Mouse (Mus musculus) kidney, adult 9 months (tissue): Measurements from ENCODE around the gene Hoxc4.

Experiments
- DNase-seq: peaks from one replicate; pipeline ENCODE4 v3.0.0; 2022

Hoxc4 gene

DNA sequence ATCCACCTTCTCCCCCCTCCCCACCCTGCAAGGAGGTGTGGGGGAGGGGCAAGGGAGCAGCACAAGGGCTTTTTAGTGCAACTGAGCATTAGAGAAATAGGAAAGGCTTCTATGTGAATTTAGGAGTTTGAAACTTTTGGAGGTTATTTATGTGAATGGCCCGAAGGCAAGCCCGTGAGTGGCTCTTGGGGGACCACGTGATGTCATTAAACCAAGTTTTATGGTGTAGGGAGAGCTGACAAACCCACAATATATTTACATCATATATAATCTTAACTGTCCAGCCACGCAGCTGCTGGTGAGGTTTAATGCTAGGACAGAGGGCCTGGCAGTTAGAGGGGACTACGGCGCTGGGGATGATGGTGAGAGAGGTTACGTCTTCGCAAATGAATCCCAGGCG, at the start of gene Hoxc4:
TSS of gene Hoxc4 (plus strand) at position 299 of the 400 bp plus-strand sequence.
- DNase-seq = no peak

DNA sequence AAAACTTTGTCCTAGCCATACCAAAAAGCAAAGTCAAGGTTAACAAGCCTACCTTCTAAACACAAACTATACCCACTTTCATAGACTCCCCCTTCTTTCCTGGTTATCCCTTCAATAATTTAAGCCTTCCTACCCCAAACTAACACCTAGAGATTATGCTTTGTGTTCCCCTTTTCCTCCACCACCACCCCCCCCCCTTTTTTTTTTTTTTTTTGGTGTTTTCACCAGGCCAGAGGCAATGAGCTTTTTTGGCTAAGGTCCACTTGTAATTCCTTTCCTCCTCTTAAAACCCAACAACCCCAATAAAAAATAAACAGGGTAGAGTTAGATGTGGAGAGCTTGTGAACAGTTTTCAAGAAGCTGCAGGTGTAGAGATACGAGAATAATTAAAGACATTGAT, 49.4 kb upstream of the Hoxc4 start:
- no peak for DNase-seq

DNA sequence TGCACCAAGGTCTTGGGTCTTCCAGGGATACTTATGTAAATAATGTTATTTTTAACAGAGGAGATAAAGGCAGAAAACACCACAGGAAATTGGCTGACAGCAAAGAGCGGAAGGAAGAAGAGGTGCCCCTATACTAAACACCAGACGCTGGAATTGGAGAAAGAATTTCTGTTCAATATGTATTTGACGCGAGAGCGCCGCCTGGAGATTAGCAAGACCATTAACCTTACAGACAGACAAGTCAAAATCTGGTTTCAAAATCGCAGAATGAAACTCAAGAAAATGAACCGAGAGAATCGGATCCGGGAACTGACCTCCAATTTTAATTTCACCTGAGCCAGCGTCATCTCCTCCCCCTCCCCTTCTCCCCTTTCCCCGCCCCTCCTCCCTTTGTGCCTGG, 48.0 kb upstream of the Hoxc4 start:
- no peak for DNase-seq

DNA sequence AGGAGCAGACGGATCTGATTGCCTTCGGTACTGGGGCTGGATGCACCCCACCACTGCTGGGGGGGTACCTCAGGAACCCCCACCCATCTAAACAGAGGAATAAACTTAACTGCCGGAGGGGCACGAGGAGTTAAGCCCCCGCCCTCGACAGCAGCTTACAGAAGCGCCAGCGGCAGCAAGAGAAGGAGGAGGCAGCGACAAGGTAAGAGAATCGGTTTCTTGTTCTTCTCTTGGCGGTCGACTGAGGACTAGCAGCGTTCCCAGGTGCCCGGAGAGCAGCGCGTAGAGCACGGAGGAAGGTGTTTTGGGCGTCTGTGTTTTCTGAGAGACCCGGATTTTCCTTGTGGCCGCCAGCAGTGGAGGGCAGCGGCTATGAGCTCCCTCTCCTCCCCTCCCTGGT, 46.5 kb upstream of the Hoxc4 start:
- DNase-seq = no peak

DNA sequence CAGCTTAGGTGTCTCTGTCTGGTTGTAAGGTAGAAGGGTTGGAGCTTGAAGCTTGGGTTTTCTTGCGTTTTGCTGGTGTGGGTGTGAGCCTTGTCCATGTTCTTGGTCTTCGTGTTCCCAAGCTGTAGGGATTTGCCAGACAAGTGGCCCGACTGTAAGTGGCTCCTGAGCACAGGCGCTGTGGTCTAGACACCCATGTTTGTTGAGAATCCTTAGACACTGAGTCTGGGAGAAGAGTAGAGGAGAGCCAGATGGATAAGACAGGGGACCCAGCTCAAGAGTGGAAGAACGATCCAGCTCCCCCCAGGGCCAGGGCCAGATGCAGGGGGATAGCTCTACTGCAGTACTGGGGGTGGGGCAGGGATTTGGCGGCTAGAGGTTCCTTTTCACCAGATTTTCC, 46.0 kb upstream of the Hoxc4 start:
- no peak for DNase-seq

DNA sequence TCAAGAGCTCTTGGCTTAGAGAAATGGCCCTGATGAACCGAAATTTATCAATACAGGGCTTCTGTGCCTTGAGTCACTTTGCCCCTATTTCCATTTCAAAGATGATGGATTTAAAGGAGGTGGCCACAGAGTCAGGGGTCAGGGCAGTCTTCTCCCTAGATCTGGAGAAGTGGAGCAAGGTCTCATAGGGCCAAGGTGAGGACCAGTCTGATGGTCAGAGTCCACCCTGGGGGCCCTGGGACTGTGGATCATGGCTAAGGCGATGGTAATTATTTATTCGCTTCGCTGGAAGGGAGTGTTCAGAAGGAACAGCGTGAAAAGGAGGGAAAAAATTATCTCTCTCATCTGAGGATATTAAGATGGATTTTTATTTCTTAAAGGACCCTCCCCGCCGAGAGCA, 43.7 kb upstream of the Hoxc4 start:
- DNase-seq = no peak

DNA sequence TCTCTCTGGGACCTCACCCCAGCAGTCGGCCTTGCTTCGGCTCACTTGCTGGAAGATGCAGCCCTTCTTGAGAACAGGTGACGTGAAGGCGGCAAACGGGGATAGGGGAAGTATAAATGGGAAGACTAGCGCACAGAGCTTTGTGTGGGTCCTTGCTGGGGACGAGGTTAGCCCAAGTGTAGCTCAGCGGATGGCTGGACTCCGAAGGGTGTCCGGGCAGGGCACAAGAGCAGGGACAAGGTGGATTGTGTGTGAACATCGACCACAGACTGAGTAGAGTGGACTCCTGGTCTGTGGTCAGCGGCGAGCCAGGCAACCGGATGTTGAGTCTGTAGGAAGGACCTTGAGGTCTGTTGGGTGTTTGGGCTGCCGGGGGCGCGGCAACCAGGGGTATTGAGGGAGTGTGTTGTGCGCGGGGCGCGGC, 43.0 kb upstream of the Hoxc4 start:
- no peak for DNase-seq

DNA sequence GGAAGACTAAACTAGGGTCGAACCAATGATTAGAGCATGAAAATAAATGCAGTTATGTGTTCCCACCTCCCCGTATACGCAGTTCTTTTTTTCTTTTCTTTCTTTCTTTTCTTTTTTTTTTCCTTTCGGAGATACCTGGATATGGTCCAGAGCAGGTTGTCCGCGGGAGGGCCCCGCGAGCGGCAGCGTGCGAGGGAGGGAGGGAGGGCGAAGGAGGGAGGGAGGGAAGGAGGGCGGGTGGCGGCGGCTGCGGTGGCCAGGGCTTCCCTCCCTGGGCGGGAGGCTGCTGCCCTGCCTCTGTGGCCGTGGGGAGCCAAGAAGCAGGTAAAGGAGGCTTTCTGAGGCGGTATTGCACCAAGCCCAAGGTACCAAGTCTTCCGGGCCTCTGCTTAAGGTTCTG, 42.6 kb upstream of the Hoxc4 start, which contains the start of gene Hoxc9:
TSS of gene Hoxc9 (plus strand) at position 269 of the 400 bp plus-strand sequence.
- no peak for DNase-seq

DNA sequence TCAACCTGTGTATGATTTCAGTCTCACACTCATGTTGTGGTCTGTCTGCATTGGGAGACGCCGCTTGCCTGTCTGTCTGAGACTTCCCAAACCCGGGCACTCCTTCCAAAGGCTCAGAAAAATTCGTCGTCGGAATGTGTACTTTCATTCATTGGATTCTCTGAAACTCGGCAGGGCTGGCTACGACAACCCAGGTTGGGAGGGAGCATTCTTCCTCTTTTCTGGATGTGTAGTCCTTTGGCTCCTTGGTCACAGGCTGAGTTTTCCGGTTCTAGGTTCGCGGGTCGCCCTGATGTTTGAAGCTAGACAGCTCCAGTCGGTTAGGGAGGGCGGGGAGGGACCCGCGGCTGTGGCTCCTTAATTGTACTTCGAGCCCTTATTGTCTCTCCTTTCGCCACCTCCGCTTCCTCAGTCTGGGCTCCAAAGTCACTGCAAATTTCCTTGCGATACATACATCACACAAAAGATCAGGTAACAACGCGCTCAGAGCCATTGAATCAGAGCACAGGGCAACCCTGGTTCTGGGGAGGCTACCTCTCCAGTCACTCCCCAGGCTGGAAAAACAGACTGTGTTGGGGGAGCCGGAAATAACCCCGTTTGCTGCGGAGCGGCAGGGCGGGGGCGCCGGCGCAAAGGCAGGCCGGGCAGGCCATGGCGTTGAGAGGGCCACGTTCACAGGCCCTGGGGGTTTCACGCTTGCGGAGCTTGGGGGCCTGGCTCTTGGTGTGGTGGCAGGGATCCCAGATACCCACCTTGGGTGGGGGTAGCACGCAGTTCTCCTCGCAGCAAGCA, 41.9 kb upstream of the Hoxc4 start:
- no peak for DNase-seq

DNA sequence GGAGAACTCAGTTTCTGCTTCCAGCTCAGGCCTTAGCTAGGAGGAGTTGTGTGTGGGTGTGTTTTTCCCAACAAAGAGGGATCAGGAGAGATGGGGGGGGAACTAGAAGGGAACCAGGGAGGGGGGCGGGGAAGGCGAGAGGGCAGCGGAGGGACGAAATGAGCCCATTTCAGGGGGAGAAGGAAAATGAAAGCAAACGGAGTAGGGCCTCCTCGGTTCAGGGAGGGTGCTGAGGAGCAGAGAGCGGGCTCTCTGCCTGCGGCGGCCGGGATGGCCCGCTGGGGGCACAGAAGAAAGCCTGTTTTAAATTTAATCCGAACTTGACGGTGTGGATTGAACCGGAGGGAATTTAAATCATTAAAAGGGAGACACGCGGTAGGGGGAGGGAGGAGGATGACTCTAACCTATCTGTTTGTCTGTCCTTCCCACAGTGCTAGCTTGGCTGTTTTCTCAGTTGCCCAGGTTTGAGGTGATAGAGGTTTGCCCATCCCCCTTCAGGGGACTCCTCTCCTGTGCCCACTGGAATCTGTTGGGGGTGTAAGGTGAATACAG, 41.2 kb upstream of the Hoxc4 start:
- no peak for DNase-seq

DNA sequence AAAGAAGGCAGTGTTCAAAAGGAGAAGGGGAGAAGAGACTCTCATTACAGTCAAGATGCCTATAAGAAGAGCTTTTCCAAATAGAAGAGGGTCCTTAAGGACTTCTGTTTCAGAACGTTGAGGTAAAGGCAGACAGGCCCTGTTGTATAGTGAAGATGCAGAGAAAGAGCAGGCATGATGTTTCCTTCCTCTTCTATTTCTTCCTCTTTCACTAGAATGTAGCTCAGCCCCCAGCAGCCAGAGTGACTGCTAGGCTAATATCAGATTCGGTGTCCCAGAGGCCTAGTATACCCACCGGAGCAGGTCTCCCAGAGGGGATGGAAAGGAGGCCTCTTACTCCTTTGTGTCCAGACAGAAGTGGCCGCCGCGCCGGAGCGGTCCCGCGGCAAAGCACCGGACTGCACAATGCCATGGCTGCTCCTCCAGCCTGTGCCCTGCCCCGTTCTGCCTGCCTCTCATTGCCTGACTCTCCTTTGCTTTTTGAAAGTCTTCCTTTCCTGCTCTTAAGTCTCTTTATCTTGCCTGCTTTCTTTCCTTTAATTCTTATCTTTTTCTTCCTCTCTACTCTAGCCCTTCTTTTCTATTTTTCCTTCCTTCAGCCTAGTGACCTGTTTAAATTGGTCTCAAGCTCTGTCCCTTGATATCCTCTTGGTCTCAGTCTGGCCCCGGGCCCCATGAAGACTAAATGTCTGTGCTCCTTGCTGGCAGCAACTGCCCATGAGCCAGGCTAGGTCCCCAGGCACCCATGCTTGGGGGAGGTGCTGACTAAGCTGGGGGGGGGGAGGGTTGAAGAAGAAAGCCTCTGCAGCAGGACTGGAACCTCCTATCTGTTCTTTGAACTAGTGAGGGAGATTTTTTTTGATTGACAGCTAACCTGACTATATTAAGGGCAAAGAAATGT, 39.9 kb upstream of the Hoxc4 start:
- no peak for DNase-seq

DNA sequence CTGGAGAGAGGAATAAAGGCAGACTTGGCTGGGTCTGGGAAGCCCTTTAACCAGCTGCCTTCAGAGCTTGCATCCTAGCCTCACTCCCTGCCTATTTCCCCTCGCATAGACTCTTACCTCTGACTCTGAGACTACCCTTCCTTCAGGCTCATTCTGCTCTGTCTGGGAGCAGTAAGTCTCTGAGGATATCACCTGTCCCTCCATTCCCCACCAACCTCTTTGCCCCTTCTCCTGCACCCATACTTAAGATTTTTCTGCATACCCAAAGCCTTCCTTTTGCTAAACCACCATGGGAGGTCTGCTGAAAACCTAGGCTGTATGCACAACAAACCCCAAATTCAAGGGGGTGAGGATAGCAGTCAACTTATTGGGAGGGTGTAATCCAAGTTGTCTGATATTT, 38.8 kb upstream of the Hoxc4 start:
- DNase-seq = no peak

DNA sequence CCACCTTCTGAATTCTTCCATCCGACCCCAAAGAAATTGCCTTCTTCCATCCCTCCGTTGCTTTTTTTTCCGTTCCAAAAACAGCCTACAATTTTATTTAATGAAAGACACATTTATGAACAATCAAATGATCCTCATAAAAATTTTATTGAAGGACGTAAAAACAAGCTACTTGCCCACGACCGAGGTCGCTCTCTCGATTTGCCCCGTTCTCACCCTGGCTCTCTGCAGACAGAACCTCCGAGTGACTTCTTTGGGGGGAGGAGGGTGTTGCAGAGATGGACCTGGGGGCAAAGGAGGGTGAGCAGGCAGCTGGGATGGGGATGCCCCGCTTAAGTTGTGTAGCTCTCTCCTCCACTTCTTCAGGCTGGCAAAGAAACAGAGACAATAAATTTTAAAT, 38.4 kb upstream of the Hoxc4 start:
- DNase-seq = no peak

DNA sequence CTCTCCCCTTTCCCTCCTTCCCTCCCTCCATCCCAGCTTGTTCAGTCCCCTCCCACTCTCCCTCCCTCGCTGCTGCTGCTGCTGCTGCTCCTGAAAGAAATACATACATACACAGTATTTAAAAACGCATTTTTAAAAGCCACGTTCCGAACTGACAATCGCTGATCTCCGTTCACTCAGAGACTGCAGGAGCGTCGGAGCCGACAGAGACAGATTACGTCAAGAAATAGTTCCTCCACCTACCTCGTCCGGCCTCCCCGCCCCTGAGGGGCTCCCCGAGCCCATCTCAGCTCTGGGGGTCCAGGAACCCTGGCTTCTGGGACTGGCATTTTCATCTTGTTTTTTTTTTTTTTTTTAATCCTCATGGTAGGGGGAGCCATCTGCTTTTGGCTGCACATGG, 37.8 kb upstream of the Hoxc4 start:
- DNase-seq = no peak

DNA sequence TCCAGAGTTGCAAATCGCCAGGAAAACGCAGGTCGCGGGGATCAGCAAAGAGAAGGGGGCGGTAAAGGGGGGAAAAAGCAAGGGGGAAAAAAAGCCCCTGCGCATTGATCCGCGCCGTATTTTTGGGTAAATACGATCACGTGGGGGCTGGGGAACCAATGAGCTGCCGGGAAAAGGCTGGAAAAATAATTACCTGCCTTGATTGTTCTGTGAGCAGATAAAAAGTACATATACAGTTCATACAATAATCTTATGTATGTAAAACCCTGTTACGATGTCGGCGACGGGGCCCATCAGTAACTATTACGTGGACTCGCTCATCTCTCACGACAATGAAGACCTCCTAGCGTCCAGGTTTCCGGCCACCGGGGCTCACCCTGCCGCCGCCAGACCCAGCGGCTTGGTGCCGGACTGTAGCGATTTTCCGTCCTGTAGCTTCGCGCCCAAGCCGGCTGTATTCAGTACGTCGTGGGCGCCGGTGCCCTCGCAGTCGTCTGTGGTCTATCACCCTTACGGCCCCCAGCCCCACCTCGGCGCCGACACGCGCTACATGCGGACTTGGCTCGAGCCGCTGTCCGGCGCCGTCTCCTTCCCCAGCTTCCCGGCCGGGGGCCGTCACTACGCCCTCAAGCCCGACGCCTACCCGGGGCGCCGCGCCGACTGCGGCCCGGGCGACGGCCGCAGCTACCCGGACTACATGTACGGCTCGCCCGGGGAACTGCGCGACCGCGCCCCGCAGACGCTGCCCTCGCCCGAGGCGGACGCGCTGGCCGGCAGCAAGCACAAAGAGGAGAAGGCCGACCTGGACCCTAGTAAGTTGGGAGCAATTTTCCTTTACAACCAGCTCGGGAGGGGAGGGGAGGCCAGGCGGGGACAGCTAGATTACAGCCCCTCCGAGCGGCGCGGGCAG, 37.1 kb upstream of the Hoxc4 start:
- DNase-seq = no peak

DNA sequence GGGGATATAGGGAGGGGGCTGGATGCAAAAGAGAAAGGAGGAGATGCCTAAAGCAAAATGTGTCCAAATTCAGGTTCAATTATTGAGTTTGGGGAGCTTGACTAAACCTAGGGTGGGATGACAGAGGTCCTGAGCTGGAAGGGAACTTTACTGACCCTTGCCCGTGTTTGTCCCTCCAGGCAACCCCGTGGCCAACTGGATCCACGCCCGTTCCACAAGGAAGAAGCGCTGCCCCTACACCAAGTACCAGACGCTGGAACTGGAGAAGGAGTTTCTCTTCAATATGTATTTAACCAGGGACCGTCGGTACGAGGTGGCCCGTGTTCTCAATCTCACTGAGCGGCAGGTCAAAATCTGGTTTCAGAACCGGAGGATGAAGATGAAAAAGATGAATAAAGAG, 35.0 kb upstream of the Hoxc4 start:
- DNase-seq = no peak

DNA sequence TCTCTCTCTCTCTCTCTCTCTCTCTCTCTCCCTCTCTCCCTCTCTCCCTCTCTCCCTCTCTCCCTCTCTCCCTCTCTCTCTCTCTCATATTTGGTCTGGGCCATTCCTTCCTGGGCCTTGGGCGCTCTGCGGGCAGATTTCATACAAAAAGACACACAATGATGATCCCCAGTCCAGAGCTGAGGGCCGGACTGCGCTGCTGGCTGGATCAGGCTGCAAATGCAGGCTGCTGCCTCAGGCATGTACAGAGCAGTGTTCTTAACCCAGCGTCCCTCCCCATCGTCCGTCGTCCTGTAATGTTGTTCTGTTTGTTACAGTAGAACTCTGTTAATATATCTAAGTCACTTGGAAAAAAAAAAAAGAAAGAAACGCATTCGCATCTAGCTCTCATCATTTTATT, 34.2 kb upstream of the Hoxc4 start:
- DNase-seq = no peak

DNA sequence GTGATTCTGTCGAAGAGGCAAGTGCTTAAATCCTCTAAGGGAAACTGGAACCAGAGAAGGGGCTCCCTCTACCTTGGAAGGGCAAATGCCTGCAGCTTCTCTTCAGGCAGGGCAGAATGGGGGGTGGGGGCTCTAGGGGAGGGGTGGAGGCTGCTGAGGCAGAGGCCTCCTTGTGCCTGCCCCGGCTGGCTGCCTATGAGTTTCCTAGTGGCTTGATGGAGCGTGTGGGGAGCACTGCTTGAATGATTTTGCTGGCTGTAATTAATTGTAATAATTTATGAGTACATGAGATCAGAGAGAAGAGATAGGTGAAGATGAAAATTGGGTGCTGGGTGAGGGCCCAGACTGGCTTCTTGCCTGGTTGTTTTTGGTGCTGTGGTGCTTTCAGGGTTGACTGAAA, 33.8 kb upstream of the Hoxc4 start:
- DNase-seq = no peak

DNA sequence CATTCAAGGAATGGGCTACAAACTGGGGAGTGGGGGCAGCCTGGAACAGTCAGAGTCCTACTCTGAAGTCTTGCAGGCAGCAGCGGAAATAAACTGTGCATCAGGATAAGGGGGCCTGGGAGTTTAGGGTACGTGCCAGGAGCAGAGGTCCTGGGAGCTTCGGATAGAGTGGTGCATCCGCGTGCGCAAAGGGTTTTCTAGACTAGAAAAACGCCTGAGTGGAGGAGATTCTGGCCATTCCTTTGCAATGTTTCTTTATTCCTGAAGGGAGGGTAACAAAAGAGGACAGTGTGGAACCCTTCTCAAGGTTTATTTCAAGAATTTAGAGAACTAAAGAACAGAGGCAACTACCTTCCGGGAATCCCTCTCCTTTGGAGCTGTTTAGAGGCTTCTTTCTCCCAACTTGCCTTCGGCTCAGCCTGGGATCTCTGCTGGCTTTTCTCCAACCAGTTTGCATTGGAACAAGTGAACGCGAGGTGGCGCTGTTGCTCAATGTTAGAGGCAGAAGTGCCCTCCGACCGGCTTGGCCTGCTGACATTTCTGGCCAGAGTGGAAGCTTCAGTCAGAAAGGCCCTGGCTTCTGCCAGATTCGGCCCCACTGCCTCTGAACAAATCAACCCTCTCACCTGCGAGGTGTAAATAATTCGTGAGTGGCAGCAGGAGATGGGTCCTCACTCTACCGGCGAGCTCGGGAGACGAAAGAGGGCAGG, 31.5 kb upstream of the Hoxc4 start:
- peak; percentile 97 for DNase-seq

DNA sequence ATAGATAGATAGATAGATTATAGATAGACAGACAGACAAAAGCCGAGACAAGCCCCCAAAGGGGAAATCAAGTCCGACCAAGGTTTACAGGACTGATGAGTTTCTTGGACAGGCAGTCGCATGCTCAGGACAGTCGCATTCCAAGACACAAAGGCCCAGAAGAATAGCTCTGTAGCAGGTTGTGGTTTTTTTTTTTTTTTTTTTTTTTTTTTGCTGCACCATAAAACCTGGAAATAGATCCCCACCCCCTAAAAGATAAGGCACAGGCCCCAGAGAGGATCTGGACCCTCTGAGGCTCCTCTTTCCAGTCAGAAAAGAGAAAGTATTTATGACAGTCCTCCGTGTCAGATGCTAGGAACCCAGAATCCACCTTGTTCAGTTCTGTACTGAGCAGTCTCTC, 30.7 kb upstream of the Hoxc4 start:
- no peak for DNase-seq

DNA sequence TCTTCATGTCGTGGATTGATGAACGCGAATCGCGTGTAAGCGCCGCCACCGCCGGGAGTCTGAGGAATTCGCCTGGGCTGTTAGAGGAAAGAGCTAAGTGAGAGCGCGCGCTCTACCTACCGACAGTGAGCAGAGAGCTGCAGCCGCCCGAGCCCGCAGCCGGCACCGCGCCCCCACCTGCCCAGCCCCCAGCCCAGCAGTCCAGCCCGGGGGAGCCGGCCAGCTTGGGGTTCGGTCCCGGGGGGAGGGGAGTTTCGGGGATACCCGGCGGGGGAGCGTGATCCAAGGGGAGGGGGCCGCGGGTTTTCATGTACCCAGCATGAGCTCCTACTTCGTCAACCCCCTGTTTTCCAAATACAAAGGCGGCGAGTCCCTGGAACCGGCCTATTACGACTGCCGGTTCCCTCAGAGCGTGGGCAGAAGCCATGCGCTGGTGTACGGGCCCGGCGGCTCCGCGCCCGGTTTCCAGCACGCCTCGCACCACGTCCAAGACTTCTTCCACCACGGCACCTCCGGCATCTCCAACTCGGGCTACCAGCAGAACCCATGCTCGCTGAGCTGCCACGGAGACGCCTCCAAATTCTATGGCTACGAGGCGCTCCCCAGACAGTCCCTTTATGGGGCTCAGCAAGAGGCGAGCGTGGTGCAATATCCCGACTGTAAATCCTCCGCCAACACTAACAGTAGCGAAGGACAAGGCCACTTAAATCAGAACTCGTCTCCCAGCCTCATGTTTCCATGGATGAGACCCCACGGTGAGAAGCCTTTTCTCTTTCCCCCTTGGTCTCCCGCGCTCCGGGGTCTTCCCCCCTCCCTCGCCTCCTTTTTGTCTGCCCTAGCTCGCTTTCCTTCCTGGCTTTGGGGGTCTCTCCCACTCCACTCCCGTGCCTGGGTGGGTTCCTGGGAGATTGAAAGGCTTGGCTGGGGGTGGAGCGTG, 28.0 kb upstream of the Hoxc4 start, which contains the start of gene Hoxc8:
TSS of gene Hoxc8 (plus strand) at position 147 of the 937 bp plus-strand sequence.
- no peak for DNase-seq
